Mouse (Mus musculus): ENCODE data around the gene Dnah8. TPM values are rescaled to one million over a fixed set of nuclear protein-coding genes. Genes with fewer than 3 reads are reported as not detected.

Gene Dnah8
- polyA plus RNA-seq, 1 experiment from 2014 or later, result 0.67 TPM

- Histone ChIP-seq H3K9me3 (ENCODE audit: control insufficient read depth, low read length) (no peaks in the 10 kb centered on the region), H3K27ac (replicated peaks; ENCODE audit: low read depth, low read length) (no peak overlapping the region), H3K4me2 (ENCODE audit: low read depth, severe bottlenecking) (no peak overlapping the region), H3K9ac (ENCODE audit: low read length) (no peak overlapping the region), H3K36me3 (ENCODE audit: control insufficient read depth, insufficient read depth, low read length) (no peaks in the 10 kb centered on the region), H3K4me1 (ENCODE audit: control insufficient read depth, insufficient read depth, low read length) (no peaks in the 10 kb centered on the region), H3K4me3 (ENCODE audit: low read depth, low read length) (no peak overlapping the region), H3K27me3 (ENCODE audit: control insufficient read depth, insufficient read depth, low read length) (no peaks in the 10 kb centered on the region)
- 78% methylated on average over 7 of the region's 7 CpGs for WGBS
- ATAC-seq (ENCODE audit: insufficient number of reproducible peaks, low FRiP score, low TSS enrichment, low read depth) (no peak), DNase-seq (ENCODE audit: low spot score) (no peak)
Observed at GRCm38 (mm10) chr17:30877456-30877855, 253.3 kb downstream of the Dnah8 start.

GRCm38 (mm10) chr17:30878626-30879025 is 254.5 kb downstream of the Dnah8 start:
- Histone ChIP-seq H3K27me3 (ENCODE audit: control insufficient read depth, insufficient read depth, low read length) (0 out of 2 replicates have a peak, but pooled peaks cover 3% of the 10 kb centered on the region), H3K27ac (replicated peaks; ENCODE audit: low read depth, low read length) (no peak overlapping the region), H3K4me1 (ENCODE audit: control insufficient read depth, insufficient read depth, low read length) (no peaks in the 10 kb centered on the region), H3K9ac (ENCODE audit: low read length) (no peak overlapping the region), H3K4me2 (ENCODE audit: low read depth, severe bottlenecking) (no peak overlapping the region), H3K9me3 (ENCODE audit: control insufficient read depth, low read length) (no peaks in the 10 kb centered on the region), H3K4me3 (ENCODE audit: low read depth, low read length) (no peak overlapping the region), H3K36me3 (ENCODE audit: control insufficient read depth, insufficient read depth, low read length) (no peaks in the 10 kb centered on the region)
- ATAC-seq (ENCODE audit: insufficient number of reproducible peaks, low FRiP score, low TSS enrichment, low read depth), result no peak
- 47% methylated on average over 6 of the region's 6 CpGs for WGBS
- DNase-seq (ENCODE audit: low spot score), result no peak

- H3K27ac ChIP-seq (replicated peaks; ENCODE audit: low read depth, low read length), result no peak overlapping the region
- no peak for ATAC-seq (ENCODE audit: insufficient number of reproducible peaks, low FRiP score, low TSS enrichment, low read depth)
- 80% methylated on average over 3 of the region's 3 CpGs for WGBS
Observed at GRCm38 (mm10) chr17:30880391-30880790, 256.2 kb downstream of the Dnah8 start.

GRCm38 (mm10) chr17:30881001-30881400 is 256.8 kb downstream of the Dnah8 start:
- Histone ChIP-seq H3K9me3 (ENCODE audit: control insufficient read depth, low read length) (no peaks in the 10 kb centered on the region), H3K4me1 (ENCODE audit: control insufficient read depth, insufficient read depth, low read length) (no peaks in the 10 kb centered on the region), H3K27me3 (ENCODE audit: control insufficient read depth, insufficient read depth, low read length) (0 out of 2 replicates have a peak, but pooled peaks cover 3% of the 10 kb centered on the region), H3K4me2 (ENCODE audit: low read depth, severe bottlenecking) (no peak overlapping the region), H3K4me3 (ENCODE audit: low read depth, low read length) (no peak overlapping the region), H3K27ac (replicated peaks; ENCODE audit: low read depth, low read length) (no peak overlapping the region), H3K9ac (ENCODE audit: low read length) (no peak overlapping the region), H3K36me3 (ENCODE audit: control insufficient read depth, insufficient read depth, low read length) (no peaks in the 10 kb centered on the region)
- DNase-seq (ENCODE audit: low spot score), result no peak
- WGBS, result 61% methylated on average over 2 of the region's 2 CpGs
- ATAC-seq (ENCODE audit: insufficient number of reproducible peaks, low FRiP score, low TSS enrichment, low read depth), result no peak

More at GRCm38 (mm10) chr17:30880391-30880790, 256.2 kb downstream of the Dnah8 start:
- Histone ChIP-seq H3K27me3 (ENCODE audit: control insufficient read depth, insufficient read depth, low read length) (0 out of 2 replicates have a peak, but pooled peaks cover 3% of the 10 kb centered on the region), H3K36me3 (ENCODE audit: control insufficient read depth, insufficient read depth, low read length) (no peaks in the 10 kb centered on the region), H3K9ac (ENCODE audit: low read length) (no peak overlapping the region), H3K4me2 (ENCODE audit: low read depth, severe bottlenecking) (no peak overlapping the region), H3K4me3 (ENCODE audit: low read depth, low read length) (no peak overlapping the region), H3K9me3 (ENCODE audit: control insufficient read depth, low read length) (no peaks in the 10 kb centered on the region), H3K4me1 (ENCODE audit: control insufficient read depth, insufficient read depth, low read length) (no peaks in the 10 kb centered on the region)
- DNase-seq (ENCODE audit: low spot score), result no peak

- Histone ChIP-seq H3K27me3 (ENCODE audit: control insufficient read depth, insufficient read depth, low read length) (0 out of 2 replicates have a peak, but pooled peaks cover 3% of the 10 kb centered on the region), H3K36me3 (ENCODE audit: control insufficient read depth, insufficient read depth, low read length) (no peaks in the 10 kb centered on the region), H3K4me1 (ENCODE audit: control insufficient read depth, insufficient read depth, low read length) (no peaks in the 10 kb centered on the region), H3K4me2 (ENCODE audit: low read depth, severe bottlenecking) (no peak overlapping the region), H3K9me3 (ENCODE audit: control insufficient read depth, low read length) (no peaks in the 10 kb centered on the region), H3K4me3 (ENCODE audit: low read depth, low read length) (no peak overlapping the region), H3K27ac (replicated peaks; ENCODE audit: low read depth, low read length) (no peak overlapping the region), H3K9ac (ENCODE audit: low read length) (no peak overlapping the region)
- DNase-seq (ENCODE audit: low spot score) (no peak), ATAC-seq (ENCODE audit: insufficient number of reproducible peaks, low FRiP score, low TSS enrichment, low read depth) (no peak)
- WGBS, result 15% methylated on average over 6 of the region's 6 CpGs
Observed at GRCm38 (mm10) chr17:30882206-30882605, 258.1 kb downstream of the Dnah8 start.

GRCm38 (mm10) chr17:30883534-30883933 is 259.4 kb downstream of the Dnah8 start:
- H3K27me3 ChIP-seq (ENCODE audit: control insufficient read depth, insufficient read depth, low read length), result 0 out of 2 replicates have a peak, but pooled peaks cover 3% of the 10 kb centered on the region
- no peaks in the 10 kb centered on the region for H3K36me3 ChIP-seq (ENCODE audit: control insufficient read depth, insufficient read depth, low read length)
- no peak overlapping the region for H3K9ac ChIP-seq (ENCODE audit: low read length)
- whole genome bisulfite sequencing, result 75% methylated on average over 8 of the region's 8 CpGs
- H3K9me3 ChIP-seq (ENCODE audit: control insufficient read depth, low read length), result no peaks in the 10 kb centered on the region
- H3K4me1 ChIP-seq (ENCODE audit: control insufficient read depth, insufficient read depth, low read length), result no peaks in the 10 kb centered on the region
- H3K4me3 ChIP-seq (ENCODE audit: low read depth, low read length), result no peak overlapping the region
- H3K4me2 ChIP-seq (ENCODE audit: low read depth, severe bottlenecking), result no peak overlapping the region
- no peak for DNase-seq (ENCODE audit: low spot score)
- no peak overlapping the region for H3K27ac ChIP-seq (replicated peaks; ENCODE audit: low read depth, low read length)
- no peak for ATAC-seq (ENCODE audit: insufficient number of reproducible peaks, low FRiP score, low TSS enrichment, low read depth)

GRCm38 (mm10) chr17:30892086-30892485 is 267.9 kb downstream of the Dnah8 start:
- ATAC-seq (ENCODE audit: insufficient number of reproducible peaks, low FRiP score, low TSS enrichment, low read depth) (no peak), DNase-seq (ENCODE audit: low spot score) (peak; percentile 74)

GRCm38 (mm10) chr17:30892730-30893129 is 268.6 kb downstream of the Dnah8 start:
- H3K4me1 ChIP-seq (ENCODE audit: control insufficient read depth, insufficient read depth, low read length), result peaks cover 3% of the 10 kb centered on the region; the same call in 1 of the 2 replicates
- H3K36me3 ChIP-seq (ENCODE audit: control insufficient read depth, insufficient read depth, low read length), result no peaks in the 10 kb centered on the region
- no peak overlapping the region for H3K4me3 ChIP-seq (ENCODE audit: low read depth, low read length)
- H3K4me2 ChIP-seq (ENCODE audit: low read depth, severe bottlenecking), result no peak overlapping the region
- ATAC-seq (ENCODE audit: insufficient number of reproducible peaks, low FRiP score, low TSS enrichment, low read depth), result no peak
- DNase-seq (ENCODE audit: low spot score), result peak; percentile 57
- H3K27me3 ChIP-seq (ENCODE audit: control insufficient read depth, insufficient read depth, low read length), result no peaks in the 10 kb centered on the region
- no peaks in the 10 kb centered on the region for H3K9me3 ChIP-seq (ENCODE audit: control insufficient read depth, low read length)
- H3K9ac ChIP-seq (ENCODE audit: low read length), result no peak overlapping the region
- no peak overlapping the region for H3K27ac ChIP-seq (replicated peaks; ENCODE audit: low read depth, low read length)
- 32% methylated on average over 2 of the region's 2 CpGs for WGBS

More at GRCm38 (mm10) chr17:30892086-30892485, 267.9 kb downstream of the Dnah8 start:
- H3K27me3 ChIP-seq (ENCODE audit: control insufficient read depth, insufficient read depth, low read length), result no peaks in the 10 kb centered on the region
- no peaks in the 10 kb centered on the region for H3K36me3 ChIP-seq (ENCODE audit: control insufficient read depth, insufficient read depth, low read length)
- H3K9ac ChIP-seq (ENCODE audit: low read length), result no peak overlapping the region
- 0% methylated on average over 1 of the region's 1 CpGs for WGBS
- no peaks in the 10 kb centered on the region for H3K9me3 ChIP-seq (ENCODE audit: control insufficient read depth, low read length)
- no peak overlapping the region for H3K4me2 ChIP-seq (ENCODE audit: low read depth, severe bottlenecking)
- peaks cover 3% of the 10 kb centered on the region; the same call in 1 of the 2 replicates for H3K4me1 ChIP-seq (ENCODE audit: control insufficient read depth, insufficient read depth, low read length)
- H3K27ac ChIP-seq (replicated peaks; ENCODE audit: low read depth, low read length), result no peak overlapping the region
- no peak overlapping the region for H3K4me3 ChIP-seq (ENCODE audit: low read depth, low read length)

GRCm38 (mm10) chr17:30897075-30897474 is 272.9 kb downstream of the Dnah8 start:
- H3K9me3 ChIP-seq (ENCODE audit: control insufficient read depth, low read length), result no peaks in the 10 kb centered on the region
- H3K27me3 ChIP-seq (ENCODE audit: control insufficient read depth, insufficient read depth, low read length), result peaks cover 27% of the 10 kb centered on the region
- H3K4me3 ChIP-seq (ENCODE audit: low read depth, low read length), result no peak overlapping the region
- no peak overlapping the region for H3K9ac ChIP-seq (ENCODE audit: low read length)
- no peaks in the 10 kb centered on the region for H3K36me3 ChIP-seq (ENCODE audit: control insufficient read depth, insufficient read depth, low read length)
- H3K4me1 ChIP-seq (ENCODE audit: control insufficient read depth, insufficient read depth, low read length), result peaks cover 9% of the 10 kb centered on the region; the same call in 1 of the 2 replicates
- no peak for ATAC-seq (ENCODE audit: insufficient number of reproducible peaks, low FRiP score, low TSS enrichment, low read depth)
- WGBS, result 25% methylated on average over 2 of the region's 2 CpGs
- no peak for DNase-seq (ENCODE audit: low spot score)
- H3K27ac ChIP-seq (replicated peaks; ENCODE audit: low read depth, low read length), result no peak overlapping the region
- H3K4me2 ChIP-seq (ENCODE audit: low read depth, severe bottlenecking), result no peak overlapping the region

Measured in limb, embryonic 11.5 days (tissue).